Mouse (Mus musculus) neural tube, embryonic 15.5 days (tissue): Measurements from ENCODE around the gene Rsph14. TPM values are rescaled to one million over a fixed set of nuclear protein-coding genes. Genes with fewer than 3 reads are reported as not detected.

ENCODE experiments used
- ATAC-seq: fragments of 200-750 bp; cut with Nextera tagmentation; 2 replicates; pipeline ENCODE4 v1.8.0; 2017; ENCODE audit warnings: mild to moderate bottlenecking, moderate TSS enrichment, moderate library complexity; ENCODE audit not compliant: low FRiP score
- H3K27ac ChIP-seq: fragments of 300-500 bp; sonication (generic); replicated peaks from 2 replicates; pipeline ENCODE4 v1.5.1; 2015; ENCODE audit warnings: mild to moderate bottlenecking, inconsistent platforms
- H3K27me3 ChIP-seq: fragments of 300-500 bp; sonication (generic); replicated peaks from 2 replicates; pipeline ENCODE4 v1.6.1; 2015; ENCODE audit warnings: inconsistent platforms
- H3K36me3 ChIP-seq: fragments of 300-500 bp; sonication (generic); 2 replicates; pipeline ENCODE4 v1.6.1; 2015; ENCODE audit warnings: inconsistent platforms
- H3K4me1 ChIP-seq: fragments of 300-500 bp; sonication (generic); 2 replicates; pipeline ENCODE4 v1.6.1; 2015; ENCODE audit warnings: inconsistent platforms
- H3K4me2 ChIP-seq: fragments of 300-500 bp; sonication (generic); 2 replicates; pipeline ENCODE4 v1.6.1; 2015; ENCODE audit warnings: inconsistent platforms, mild to moderate bottlenecking, moderate library complexity
- H3K4me3 ChIP-seq: fragments of 300-500 bp; sonication (generic); replicated peaks from 2 replicates; pipeline ENCODE4 v1.5.1; 2015; ENCODE audit warnings: mild to moderate bottlenecking, inconsistent platforms
- H3K9ac ChIP-seq: fragments of 300-500 bp; sonication (generic); replicated peaks from 2 replicates; pipeline ENCODE4 v1.6.1; 2015; ENCODE audit warnings: mild to moderate bottlenecking, inconsistent platforms
- H3K9me3 ChIP-seq: fragments of 300-500 bp; sonication (generic); replicated peaks from 2 replicates; pipeline ENCODE4 v1.6.1; 2016; ENCODE audit warnings: inconsistent platforms
- WGBS: fragments of 180-500 bp; shearing (Covaris S2); methylation state at CpG from one replicate; pipeline ENCODE4 v1.1.7; 2015; ENCODE audit warnings: mixed read lengths; 5-methylcytosine and 5-hydroxymethylcytosine counted together
- polyA plus RNA-seq: library from polyadenylated mRNA; unstranded; fragments of >200 nt; fragmentation: Nextera tagmentation; extraction: Ambion mirVana; gene quantifications from 2 replicates; pipeline ENCODE4 v1.2.1, GENCODE M21; 2015

Rsph14 gene
- polyA plus RNA-seq, 1 experiment from 2014 or later, result 0.58 TPM

DNA sequence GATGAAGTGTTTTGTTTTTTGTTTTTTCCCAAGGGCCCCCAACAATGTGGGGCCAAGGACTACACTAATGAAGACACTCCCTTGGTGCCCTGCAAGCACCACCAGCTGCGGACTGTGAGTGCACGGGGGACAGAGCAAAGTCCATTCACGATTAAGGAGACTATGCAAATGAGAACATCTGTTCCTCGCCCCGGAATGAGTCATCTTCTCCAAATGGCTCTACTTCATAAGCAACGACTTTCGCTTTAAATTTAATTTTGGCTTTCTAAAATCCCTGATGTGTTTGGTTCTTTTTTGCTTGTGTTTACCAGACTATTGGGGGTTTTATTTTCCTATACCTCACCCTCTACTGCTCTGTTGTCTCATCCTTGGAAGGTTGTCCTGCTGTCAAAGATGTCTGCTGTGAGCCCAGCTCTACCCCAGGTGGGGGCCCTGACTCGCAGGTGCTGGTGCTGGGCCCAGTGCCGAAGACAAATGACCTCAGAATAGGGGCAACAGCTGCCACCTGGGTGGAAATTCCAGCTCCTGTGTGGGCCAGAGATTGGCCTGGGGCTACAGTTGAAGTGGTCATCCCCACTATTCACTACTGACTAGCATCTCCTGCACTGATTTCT lies 79.4 kb downstream of the Rsph14 start:
- Histone ChIP-seq H3K9me3 (no peaks in the 10 kb centered on the region), H3K27me3 (no peaks in the 10 kb centered on the region), H3K36me3 (no peaks in the 10 kb centered on the region), H3K27ac (no peak overlapping the region), H3K4me2 (no peak overlapping the region), H3K9ac (no peak overlapping the region), H3K4me3 (no peak overlapping the region), H3K4me1 (no peaks in the 10 kb centered on the region)
- 51% methylated on average over 9 of the region's 9 CpGs for WGBS
- ATAC-seq, result no peak

DNA sequence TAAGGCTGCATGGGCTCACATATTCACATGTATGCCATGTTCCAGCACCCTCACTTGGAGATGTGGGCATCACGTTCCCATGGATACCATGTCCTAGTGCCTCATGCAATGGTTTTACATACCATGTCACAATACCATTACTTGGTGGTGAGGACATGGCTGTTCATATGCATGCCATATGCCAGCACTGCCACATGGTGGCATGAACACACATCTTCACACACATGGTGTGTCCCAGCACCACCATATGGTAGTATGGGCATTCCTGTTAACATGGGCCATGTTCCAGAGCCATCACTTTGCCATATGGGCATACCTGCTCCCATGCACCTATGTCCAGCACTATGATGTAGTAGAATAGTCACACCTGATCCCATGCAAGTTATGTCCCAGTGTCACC lies 91.6 kb downstream of the Rsph14 start:
- 94% methylated on average over 1 of the region's 1 CpGs for WGBS
- Histone ChIP-seq H3K9ac (no peak overlapping the region), H3K27me3 (no peaks in the 10 kb centered on the region), H3K4me1 (no peaks in the 10 kb centered on the region), H3K36me3 (no peaks in the 10 kb centered on the region), H3K4me3 (no peak overlapping the region), H3K27ac (no peak overlapping the region), H3K9me3 (no peaks in the 10 kb centered on the region), H3K4me2 (no peak overlapping the region)
- no peak for ATAC-seq

DNA sequence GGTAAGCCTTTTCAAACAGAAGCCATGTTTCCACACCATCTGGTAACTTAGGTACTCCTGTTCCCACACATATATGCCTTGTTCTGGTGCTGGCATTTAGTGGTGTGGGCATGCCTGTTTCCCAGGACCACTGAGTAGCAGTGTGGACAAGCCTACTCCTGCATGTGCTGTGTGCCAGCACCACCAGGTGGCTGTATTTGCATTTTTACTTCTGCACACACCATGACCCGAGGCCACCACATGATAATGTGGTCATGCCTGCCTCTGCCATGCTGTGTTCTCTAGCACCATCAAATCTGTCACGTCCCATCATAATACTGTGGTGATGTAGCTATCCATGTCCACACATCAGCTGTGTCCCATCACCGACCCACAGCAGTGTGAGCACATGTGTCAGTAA lies 93.1 kb downstream of the Rsph14 start:
- WGBS, result 61% methylated on average over 3 of the region's 3 CpGs
- H3K4me1 ChIP-seq, result no peaks in the 10 kb centered on the region
- no peaks in the 10 kb centered on the region for H3K9me3 ChIP-seq
- no peaks in the 10 kb centered on the region for H3K27me3 ChIP-seq
- no peaks in the 10 kb centered on the region for H3K36me3 ChIP-seq
- no peak overlapping the region for H3K4me3 ChIP-seq
- ATAC-seq, result no peak
- no peak overlapping the region for H3K27ac ChIP-seq
- no peak overlapping the region for H3K9ac ChIP-seq
- no peak overlapping the region for H3K4me2 ChIP-seq

DNA sequence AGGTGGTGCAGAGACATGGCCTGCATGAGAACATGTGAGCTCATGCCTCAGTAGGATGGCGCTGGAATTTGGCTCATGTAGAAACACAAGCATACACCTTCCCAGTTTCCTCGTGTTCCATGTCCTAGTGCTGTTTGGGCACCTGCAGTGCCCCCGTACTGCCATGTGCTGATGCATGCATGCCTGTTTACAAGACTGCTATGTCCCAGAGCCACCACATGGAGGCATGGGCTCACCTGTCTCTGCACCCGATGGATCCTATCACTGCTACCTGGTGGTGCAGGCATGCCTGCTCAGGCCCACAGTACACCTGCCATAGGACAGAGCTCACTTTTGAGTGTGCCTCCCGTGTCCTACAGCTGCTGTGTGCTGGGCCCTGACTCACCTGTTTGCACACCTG lies 94.0 kb downstream of the Rsph14 start:
- H3K4me2 ChIP-seq, result no peak overlapping the region
- no peak overlapping the region for H3K4me3 ChIP-seq
- no peaks in the 10 kb centered on the region for H3K9me3 ChIP-seq
- H3K27me3 ChIP-seq, result no peaks in the 10 kb centered on the region
- no peak for ATAC-seq
- H3K36me3 ChIP-seq, result no peaks in the 10 kb centered on the region
- no peak overlapping the region for H3K9ac ChIP-seq
- H3K4me1 ChIP-seq, result no peaks in the 10 kb centered on the region
- WGBS, result 77% methylated on average over 5 of the region's 5 CpGs
- H3K27ac ChIP-seq, result no peak overlapping the region

DNA sequence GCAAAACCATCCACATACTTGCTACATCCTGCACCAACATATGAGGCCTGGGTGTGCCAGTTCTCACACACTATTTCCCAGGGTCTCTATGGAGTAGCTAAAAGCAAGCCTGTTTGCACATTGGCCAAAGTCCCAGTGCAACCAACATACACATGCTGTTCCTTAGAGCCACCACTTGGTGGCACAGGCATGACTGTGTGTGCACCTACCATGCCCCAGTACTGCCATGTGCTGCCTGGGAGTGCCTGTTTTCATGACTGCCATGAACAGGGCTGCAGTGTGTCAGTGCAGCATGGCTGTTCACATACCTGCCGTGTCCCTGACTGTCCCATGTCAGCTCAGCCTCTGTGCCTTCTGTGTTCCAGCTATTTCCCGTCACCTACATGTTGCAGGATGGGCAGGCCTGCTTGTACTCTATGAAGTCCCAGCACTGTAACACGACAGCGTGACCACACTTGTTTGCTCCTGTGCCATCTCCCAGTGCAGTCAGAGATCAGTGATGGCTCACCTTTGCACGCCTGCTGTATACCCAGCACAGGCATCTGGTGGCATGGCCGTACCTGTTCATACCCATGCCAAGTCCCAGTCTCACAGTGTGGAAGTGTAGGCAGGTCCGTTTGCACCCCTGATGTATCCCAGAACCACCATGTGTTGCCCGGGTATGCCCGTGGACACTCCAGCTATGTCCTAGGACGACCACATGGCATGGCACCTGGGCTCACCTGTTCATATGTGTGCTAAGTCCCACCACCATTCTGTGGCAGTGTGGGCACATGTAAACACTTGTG lies 95.2 kb downstream of the Rsph14 start:
- Histone ChIP-seq H3K9me3 (no peaks in the 10 kb centered on the region), H3K4me2 (no peak overlapping the region), H3K27ac (no peak overlapping the region), H3K36me3 (no peaks in the 10 kb centered on the region), H3K4me1 (no peaks in the 10 kb centered on the region), H3K27me3 (no peaks in the 10 kb centered on the region), H3K9ac (no peak overlapping the region), H3K4me3 (no peak overlapping the region)
- ATAC-seq, result peak; percentile 30; the same call in 1 of the 2 replicates
- 85% methylated on average over 10 of the region's 10 CpGs for WGBS

DNA sequence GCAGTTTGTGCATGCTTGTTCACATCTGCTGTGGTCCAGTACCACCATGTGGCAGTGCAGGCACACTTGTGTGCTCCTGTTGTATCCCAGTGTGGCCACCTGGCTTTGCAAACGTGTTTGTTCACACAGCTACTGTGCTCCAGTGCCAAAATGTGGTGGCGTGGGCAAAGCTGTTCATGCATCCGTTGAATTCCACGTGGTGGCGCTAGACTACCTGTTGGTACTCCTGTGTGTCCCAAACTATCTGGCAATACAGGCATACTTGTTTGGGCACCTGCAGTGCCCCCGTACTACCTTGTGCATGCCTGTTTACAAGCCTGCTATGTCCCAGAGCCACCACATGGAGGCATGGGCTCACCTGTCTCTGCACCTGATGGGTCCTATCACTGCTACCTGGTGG lies 97.4 kb downstream of the Rsph14 start:
- Histone ChIP-seq H3K4me1 (no peaks in the 10 kb centered on the region), H3K27ac (no peak overlapping the region), H3K36me3 (no peaks in the 10 kb centered on the region), H3K27me3 (no peaks in the 10 kb centered on the region), H3K9ac (no peak overlapping the region), H3K4me3 (no peak overlapping the region), H3K9me3 (no peaks in the 10 kb centered on the region), H3K4me2 (no peak overlapping the region)
- no peak for ATAC-seq
- 29% methylated on average over 6 of the region's 6 CpGs for WGBS

DNA sequence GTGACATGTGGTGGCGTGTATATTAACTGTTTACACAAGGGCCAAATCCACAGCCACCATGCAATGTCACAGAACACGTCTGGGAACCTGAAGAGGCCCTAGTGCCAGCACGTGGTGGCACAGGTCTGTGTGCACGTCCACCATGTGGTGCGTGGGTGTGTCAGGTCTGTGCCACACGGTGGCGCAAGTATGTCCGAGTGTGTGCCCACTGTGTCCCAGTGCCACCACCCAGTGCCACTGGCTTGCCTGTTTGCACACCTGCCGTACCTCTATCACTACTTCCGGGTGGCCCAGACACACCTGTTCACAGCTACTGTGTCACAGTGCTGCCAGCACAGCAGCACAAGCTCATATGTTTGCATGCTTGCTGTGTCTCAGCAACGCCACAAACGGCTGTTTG lies 97.9 kb downstream of the Rsph14 start:
- H3K36me3 ChIP-seq, result no peaks in the 10 kb centered on the region
- H3K27ac ChIP-seq, result no peak overlapping the region
- WGBS, result 83% methylated on average over 12 of the region's 12 CpGs
- H3K4me2 ChIP-seq, result no peak overlapping the region
- no peak for ATAC-seq
- no peaks in the 10 kb centered on the region for H3K4me1 ChIP-seq
- H3K9ac ChIP-seq, result no peak overlapping the region
- no peak overlapping the region for H3K4me3 ChIP-seq
- H3K27me3 ChIP-seq, result no peaks in the 10 kb centered on the region
- no peaks in the 10 kb centered on the region for H3K9me3 ChIP-seq

DNA sequence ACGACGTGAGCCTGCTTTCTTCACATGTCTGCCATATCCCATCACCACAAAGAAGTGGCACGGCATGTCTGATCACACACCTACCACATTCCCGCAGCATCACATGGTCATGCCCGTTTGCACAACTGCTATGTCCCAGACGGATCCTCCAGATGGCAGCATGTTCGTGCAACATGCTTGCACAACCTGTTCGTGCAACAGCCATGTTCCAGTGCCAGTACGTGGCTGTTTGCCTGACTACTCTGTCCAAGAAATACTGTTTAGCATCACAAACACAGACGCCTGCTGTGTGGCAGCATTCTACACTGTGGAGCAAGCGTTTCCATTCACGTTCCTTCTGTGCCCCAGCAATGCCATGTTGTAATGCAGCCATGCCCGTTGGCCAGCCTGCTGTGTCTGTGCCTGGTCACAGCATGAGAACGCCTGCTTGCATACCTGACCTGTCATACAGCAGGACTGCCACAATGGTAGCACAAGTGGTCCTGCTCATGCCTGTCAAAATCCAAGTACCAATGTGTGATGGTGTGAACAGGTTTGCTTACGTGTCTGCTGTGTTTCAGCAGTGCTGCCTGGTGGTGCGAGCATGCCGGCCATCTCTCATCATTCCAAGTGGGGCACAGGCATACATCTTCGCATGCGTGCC lies 98.7 kb downstream of the Rsph14 start:
- 76% methylated on average over 19 of the region's 19 CpGs for WGBS
- ATAC-seq, result no peak

DNA sequence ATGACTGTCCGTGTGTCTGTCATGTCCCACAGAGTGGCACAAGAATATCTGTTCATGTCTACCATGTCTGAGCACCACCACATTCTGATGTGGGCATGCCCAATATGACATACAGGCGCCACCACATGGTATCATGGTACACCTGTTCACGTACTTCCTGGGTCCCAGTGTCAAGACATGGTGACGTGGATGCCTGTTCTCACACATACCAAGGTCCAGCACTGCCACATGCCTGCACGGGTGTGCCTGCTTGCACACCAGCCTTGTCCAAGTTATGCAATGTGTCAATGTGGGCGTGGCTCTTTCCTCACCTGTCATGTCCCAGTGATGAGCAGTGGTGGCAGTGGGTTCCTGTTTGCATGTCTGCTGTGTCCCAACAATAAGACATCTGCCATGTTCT lies 99.9 kb downstream of the Rsph14 start:
- no peaks in the 10 kb centered on the region for H3K27me3 ChIP-seq
- WGBS, result 89% methylated on average over 6 of the region's 6 CpGs
- H3K4me1 ChIP-seq, result no peaks in the 10 kb centered on the region
- H3K4me3 ChIP-seq, result no peak overlapping the region
- H3K27ac ChIP-seq, result no peak overlapping the region
- ATAC-seq, result no peak
- H3K4me2 ChIP-seq, result no peak overlapping the region
- H3K36me3 ChIP-seq, result no peaks in the 10 kb centered on the region
- H3K9ac ChIP-seq, result no peak overlapping the region
- H3K9me3 ChIP-seq, result no peaks in the 10 kb centered on the region

More for the DNA sequence above, 98.7 kb downstream of the Rsph14 start:
- no peaks in the 10 kb centered on the region for H3K36me3 ChIP-seq
- no peak overlapping the region for H3K4me3 ChIP-seq
- no peak overlapping the region for H3K9ac ChIP-seq
- no peak overlapping the region for H3K27ac ChIP-seq
- no peaks in the 10 kb centered on the region for H3K9me3 ChIP-seq
- H3K4me1 ChIP-seq, result no peaks in the 10 kb centered on the region
- no peaks in the 10 kb centered on the region for H3K27me3 ChIP-seq
- no peak overlapping the region for H3K4me2 ChIP-seq

DNA sequence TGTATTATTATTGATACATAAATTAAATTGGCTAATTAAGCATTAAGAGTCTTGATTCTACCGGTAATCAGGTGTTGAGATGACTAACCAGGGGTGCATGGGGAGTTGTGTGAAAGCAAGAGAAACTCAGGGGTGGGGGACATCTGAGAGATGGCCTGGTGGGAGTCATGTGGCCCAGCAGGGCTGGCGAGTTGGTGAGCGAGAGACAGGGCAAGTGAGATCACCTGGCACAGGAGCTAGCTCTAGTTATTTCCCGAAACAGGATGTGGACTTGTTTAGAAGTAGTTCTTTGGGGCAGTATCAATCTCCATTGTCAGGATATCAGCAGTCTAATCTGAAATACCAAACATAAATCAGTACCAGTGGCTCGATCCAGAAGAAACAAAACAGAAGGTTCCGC lies 100.8 kb downstream of the Rsph14 start:
- H3K9ac ChIP-seq, result no peak overlapping the region
- H3K4me1 ChIP-seq, result no peaks in the 10 kb centered on the region
- WGBS, result 86% methylated on average over 6 of the region's 6 CpGs
- H3K4me3 ChIP-seq, result no peak overlapping the region
- H3K27ac ChIP-seq, result no peak overlapping the region
- no peak overlapping the region for H3K4me2 ChIP-seq
- no peaks in the 10 kb centered on the region for H3K27me3 ChIP-seq
- H3K36me3 ChIP-seq, result no peaks in the 10 kb centered on the region
- ATAC-seq, result no peak
- H3K9me3 ChIP-seq, result no peaks in the 10 kb centered on the region

DNA sequence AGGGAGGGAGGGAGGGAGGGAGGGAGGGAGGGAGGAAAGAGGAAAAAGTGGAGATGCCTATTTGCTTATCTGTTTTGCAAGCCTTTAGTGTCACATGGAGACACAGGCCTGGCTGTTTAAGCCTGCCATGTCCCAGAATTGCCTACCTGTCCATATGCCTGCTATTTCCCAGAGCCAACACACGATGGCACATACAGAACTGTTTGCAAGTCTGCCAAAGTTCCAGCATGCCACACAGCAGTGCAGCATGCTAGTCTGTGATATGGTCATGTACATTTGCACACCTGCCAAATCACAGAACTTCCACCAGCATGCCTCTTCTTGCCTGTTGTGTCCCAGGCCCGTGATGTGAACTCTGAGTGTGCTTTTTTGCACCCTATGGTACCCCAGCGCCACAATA lies 101.8 kb downstream of the Rsph14 start:
- peaks cover under 1% of the 10 kb centered on the region; the same call in 1 of the 2 replicates for H3K4me1 ChIP-seq
- H3K4me3 ChIP-seq, result no peak overlapping the region
- WGBS, result 77% methylated on average over 3 of the region's 3 CpGs
- no peak overlapping the region for H3K4me2 ChIP-seq
- H3K36me3 ChIP-seq, result no peaks in the 10 kb centered on the region
- no peak overlapping the region for H3K27ac ChIP-seq
- no peaks in the 10 kb centered on the region for H3K9me3 ChIP-seq
- no peak overlapping the region for H3K9ac ChIP-seq
- ATAC-seq, result no peak
- H3K27me3 ChIP-seq, result no peaks in the 10 kb centered on the region

DNA sequence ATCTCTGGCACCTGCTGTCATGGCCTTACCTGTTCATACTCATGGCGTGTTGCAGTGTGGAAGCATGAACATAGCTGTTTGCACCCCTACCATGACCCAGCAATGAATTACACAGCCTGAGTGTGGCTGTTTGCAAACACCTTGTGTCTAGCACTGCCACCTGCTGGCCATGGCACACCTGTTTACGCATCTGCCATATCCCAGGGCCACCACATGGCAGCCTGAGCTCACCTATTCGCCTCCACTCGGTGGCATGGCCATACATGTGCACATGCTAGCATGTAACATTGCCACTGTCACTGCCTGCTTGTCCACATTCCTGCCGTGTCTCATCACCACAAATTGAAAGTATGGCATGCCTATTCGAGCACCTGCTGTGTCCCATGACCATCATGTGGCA lies 102.8 kb downstream of the Rsph14 start:
- no peak overlapping the region for H3K4me3 ChIP-seq
- no peak overlapping the region for H3K9ac ChIP-seq
- peaks cover 6% of the 10 kb centered on the region for H3K4me1 ChIP-seq
- ATAC-seq, result no peak
- H3K27ac ChIP-seq, result no peak overlapping the region
- no peaks in the 10 kb centered on the region for H3K36me3 ChIP-seq
- H3K9me3 ChIP-seq, result no peaks in the 10 kb centered on the region
- WGBS, result 70% methylated on average over 6 of the region's 6 CpGs
- no peaks in the 10 kb centered on the region for H3K27me3 ChIP-seq
- H3K4me2 ChIP-seq, result no peak overlapping the region
